Mouse (Mus musculus) CD4-positive, CD25-positive, alpha-beta regulatory T cell (primary cell): Measurements from ENCODE around the gene Ptger3. TPM values are rescaled to one million over a fixed set of nuclear protein-coding genes. Genes with fewer than 3 reads are reported as not detected.

Source experiments
- polyA plus RNA-seq: library from polyadenylated mRNA; unstranded; fragments of 100-300 nt; shearing (Covaris generic); gene quantifications from one replicate; pipeline ENCODE4 v1.2.1, GENCODE M21; 2017

The Ptger3 gene
- 3.7 TPM for polyA plus RNA-seq

GRCm38 (mm10) chr3:157566725-157567565, at the start of gene Ptger3:
TSS of gene Ptger3 (plus strand) at chr3:157566892.

GRCm38 (mm10) chr3:157533964-157534785, 32.5 kb upstream of the Ptger3 start, which contains the start of gene Zranb2:
TSS of gene Zranb2 (plus strand) at chr3:157534160.

Other genes with a start within 250 kb of the Ptger3 start
- gene Zranb2, start 32.7 kb upstream of the Ptger3 start, polyA plus RNA-seq: 60.7 TPM